Mouse (Mus musculus): Measurements from ENCODE around the gene Cpa4. TPM values are rescaled to one million over a fixed set of nuclear protein-coding genes. Genes with fewer than 3 reads are reported as not detected.
A peak's percentile ranks its signal among the peaks of the same experiment; 100 is the strongest.

The Cpa4 gene
- polyA plus RNA-seq, 1 experiment from 2014 or later: 0.12 TPM

DNA sequence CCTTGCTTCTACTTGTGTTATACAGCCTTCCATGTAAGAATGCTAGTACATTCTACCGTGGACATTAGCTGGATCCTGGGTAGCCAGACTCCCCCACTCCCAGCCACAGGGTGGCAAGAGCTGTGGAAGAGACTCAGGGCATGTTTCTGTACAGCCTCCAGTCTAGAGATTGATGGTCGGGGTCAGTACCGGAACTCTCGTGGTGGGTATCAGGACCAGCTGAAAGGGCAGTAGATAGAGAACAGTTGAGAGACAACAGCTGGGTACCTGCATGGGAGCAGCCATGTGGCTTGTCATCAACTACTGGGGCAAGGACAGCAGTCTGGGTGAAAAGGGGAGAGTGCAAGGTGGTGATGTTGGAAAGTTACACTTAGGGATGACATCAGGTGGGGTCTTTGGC, 36.9 kb downstream of the Cpa4 start:
- H3K4me1 ChIP-seq (ENCODE audit: insufficient read depth, low read length): peaks cover 13% of the 10 kb centered on the region; the same call in 1 of the 2 replicates
- no peaks in the 10 kb centered on the region for H3K9me3 ChIP-seq (ENCODE audit: low read length)
- H3K27ac ChIP-seq (ENCODE audit: low read length): no peak overlapping the region
- H3K9ac ChIP-seq (replicated peaks; ENCODE audit: low read length): no peak overlapping the region
- WGBS: 71% methylated on average over 4 of the region's 4 CpGs
- no peak overlapping the region for H3K4me3 ChIP-seq (ENCODE audit: low read length)
- no peaks in the 10 kb centered on the region for H3K36me3 ChIP-seq (ENCODE audit: insufficient read depth, low read length)
- no peaks in the 10 kb centered on the region for H3K27me3 ChIP-seq (ENCODE audit: insufficient read depth, low read length)
- H3K4me2 ChIP-seq (replicated peaks; ENCODE audit: low read depth, low read length): no peak overlapping the region
- no peak for ATAC-seq (ENCODE audit: low FRiP score, low TSS enrichment)

DNA sequence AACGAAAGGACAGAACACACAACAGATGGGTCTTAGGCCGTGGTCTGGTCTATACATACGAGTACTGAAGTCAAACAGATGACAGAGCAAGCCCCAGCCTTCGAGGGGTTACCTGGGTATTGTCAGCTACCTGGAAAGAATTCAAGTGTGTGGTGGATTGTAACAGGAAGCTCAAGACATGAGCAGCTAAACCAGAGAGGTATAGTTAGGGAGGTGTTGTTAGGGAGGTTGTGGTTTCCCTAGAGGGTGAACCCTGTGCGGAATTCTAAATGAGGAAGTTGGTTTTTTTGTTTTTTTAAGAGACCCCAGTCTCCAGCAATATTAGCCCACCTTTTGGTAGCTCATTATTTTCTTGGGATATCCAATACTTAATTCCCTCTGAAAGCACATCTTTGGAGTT, 37.5 kb downstream of the Cpa4 start:
- no peak overlapping the region for H3K4me2 ChIP-seq (replicated peaks; ENCODE audit: low read depth, low read length)
- WGBS: 58% methylated on average over 5 of the region's 5 CpGs
- H3K4me3 ChIP-seq (ENCODE audit: low read length): no peak overlapping the region
- no peaks in the 10 kb centered on the region for H3K27me3 ChIP-seq (ENCODE audit: insufficient read depth, low read length)
- no peak overlapping the region for H3K9ac ChIP-seq (replicated peaks; ENCODE audit: low read length)
- no peak for ATAC-seq (ENCODE audit: low FRiP score, low TSS enrichment)
- H3K4me1 ChIP-seq (ENCODE audit: insufficient read depth, low read length): peaks cover 8% of the 10 kb centered on the region; the same call in 1 of the 2 replicates
- H3K9me3 ChIP-seq (ENCODE audit: low read length): no peaks in the 10 kb centered on the region
- H3K27ac ChIP-seq (ENCODE audit: low read length): no peak overlapping the region
- no peaks in the 10 kb centered on the region for H3K36me3 ChIP-seq (ENCODE audit: insufficient read depth, low read length)

- Histone ChIP-seq H3K4me2 (replicated peaks; ENCODE audit: low read depth, low read length) (no peak within 1 kb of the TSS), H3K9ac (replicated peaks; ENCODE audit: low read length) (no peak within 1 kb of the TSS), H3K4me1 (ENCODE audit: insufficient read depth, low read length) (peaks cover 9% of the 10 kb centered on the region), H3K9me3 (ENCODE audit: low read length) (no peaks in the 10 kb centered on the region), H3K27me3 (ENCODE audit: insufficient read depth, low read length) (no peaks in the 10 kb centered on the region), H3K4me3 (ENCODE audit: low read length) (no peak within 1 kb of the TSS), H3K36me3 (ENCODE audit: insufficient read depth, low read length) (no peaks in the 10 kb centered on the region), H3K27ac (ENCODE audit: low read length) (no peak within 1 kb of the TSS)
- 94% methylated on average over 7 of the region's 7 CpGs for WGBS
- ATAC-seq (ENCODE audit: low FRiP score, low TSS enrichment): no peak
These were observed 42.5 kb downstream of the Cpa4 start, which contains the start of gene Cpa5 for GRCm38 (mm10) chr6:30610710-30611109. Cpa5 (plus strand) TSS chr6:30611010.

DNA sequence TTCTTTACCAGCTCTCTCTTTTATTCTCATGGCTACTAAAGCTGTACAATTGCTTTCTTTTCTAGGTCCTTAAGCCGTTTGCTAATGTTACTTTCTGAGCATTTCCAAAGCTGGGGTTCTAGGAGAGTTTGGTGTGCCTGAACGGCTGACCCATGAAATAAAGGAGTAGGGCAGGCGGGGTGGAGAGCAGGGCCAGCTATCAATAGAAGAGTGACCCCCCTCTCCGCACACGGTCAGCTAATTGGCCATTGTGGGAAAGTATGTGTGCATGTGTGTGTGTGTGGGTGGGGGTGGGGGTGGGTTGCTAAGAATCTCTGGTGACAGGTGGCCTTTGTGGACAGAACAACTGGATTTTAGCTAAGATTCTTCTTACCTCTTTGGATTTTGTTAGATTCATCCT, 43.0 kb downstream of the Cpa4 start:
- WGBS: 59% methylated on average over 5 of the region's 5 CpGs
- Histone ChIP-seq H3K4me2 (replicated peaks; ENCODE audit: low read depth, low read length) (no peak overlapping the region), H3K4me3 (ENCODE audit: low read length) (no peak overlapping the region), H3K27me3 (ENCODE audit: insufficient read depth, low read length) (no peaks in the 10 kb centered on the region), H3K36me3 (ENCODE audit: insufficient read depth, low read length) (no peaks in the 10 kb centered on the region), H3K9me3 (ENCODE audit: low read length) (no peaks in the 10 kb centered on the region), H3K9ac (replicated peaks; ENCODE audit: low read length) (no peak overlapping the region), H3K4me1 (ENCODE audit: insufficient read depth, low read length) (peaks cover 9% of the 10 kb centered on the region), H3K27ac (ENCODE audit: low read length) (no peak overlapping the region)
- ATAC-seq (ENCODE audit: low FRiP score, low TSS enrichment): no peak

DNA sequence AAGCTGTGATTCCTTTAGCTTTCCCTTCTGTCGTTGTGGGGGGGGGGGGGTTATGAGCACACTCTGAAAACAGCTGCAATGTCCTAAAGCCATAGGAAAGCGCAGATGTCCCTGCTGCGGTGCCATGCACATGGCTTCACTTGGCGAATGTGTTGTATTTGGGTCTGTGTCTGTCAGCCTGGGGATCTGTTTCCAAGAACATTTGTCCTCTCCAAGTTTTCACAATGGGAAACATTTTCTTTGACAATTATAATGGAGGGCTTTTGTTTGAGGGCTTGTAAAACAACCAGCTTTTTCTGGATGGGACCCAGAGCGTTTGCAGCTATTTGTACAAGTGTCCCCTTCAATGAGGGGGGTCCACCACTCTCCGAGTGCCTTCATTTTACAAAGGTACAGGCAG, 46.1 kb downstream of the Cpa4 start:
- Histone ChIP-seq H3K4me3 (ENCODE audit: low read length) (no peak overlapping the region), H3K27ac (ENCODE audit: low read length) (no peak overlapping the region), H3K27me3 (ENCODE audit: insufficient read depth, low read length) (no peaks in the 10 kb centered on the region), H3K9me3 (ENCODE audit: low read length) (no peaks in the 10 kb centered on the region), H3K4me2 (replicated peaks; ENCODE audit: low read depth, low read length) (no peak overlapping the region), H3K36me3 (ENCODE audit: insufficient read depth, low read length) (no peaks in the 10 kb centered on the region), H3K9ac (replicated peaks; ENCODE audit: low read length) (no peak overlapping the region), H3K4me1 (ENCODE audit: insufficient read depth, low read length) (peaks cover 37% of the 10 kb centered on the region)
- WGBS: 81% methylated on average over 6 of the region's 6 CpGs
- ATAC-seq (ENCODE audit: low FRiP score, low TSS enrichment): no peak

- Histone ChIP-seq H3K9ac (replicated peaks; ENCODE audit: low read length) (peak overlapping the region; percentile 27; the same call in 1 of the 2 replicates), H3K4me2 (replicated peaks; ENCODE audit: low read depth, low read length) (no peak overlapping the region), H3K36me3 (ENCODE audit: insufficient read depth, low read length) (no peaks in the 10 kb centered on the region), H3K4me3 (ENCODE audit: low read length) (no peak overlapping the region), H3K27me3 (ENCODE audit: insufficient read depth, low read length) (no peaks in the 10 kb centered on the region), H3K27ac (ENCODE audit: low read length) (0 out of 2 replicates have a peak overlapping the region, but pooled peaks have one; percentile 4), H3K4me1 (ENCODE audit: insufficient read depth, low read length) (peaks cover 37% of the 10 kb centered on the region), H3K9me3 (ENCODE audit: low read length) (no peaks in the 10 kb centered on the region)
- 41% methylated on average over 4 of the region's 4 CpGs for WGBS
- ATAC-seq (ENCODE audit: low FRiP score, low TSS enrichment): no peak
These were observed 47.6 kb downstream of the Cpa4 start for GRCm38 (mm10) chr6:30615741-30616140.

DNA sequence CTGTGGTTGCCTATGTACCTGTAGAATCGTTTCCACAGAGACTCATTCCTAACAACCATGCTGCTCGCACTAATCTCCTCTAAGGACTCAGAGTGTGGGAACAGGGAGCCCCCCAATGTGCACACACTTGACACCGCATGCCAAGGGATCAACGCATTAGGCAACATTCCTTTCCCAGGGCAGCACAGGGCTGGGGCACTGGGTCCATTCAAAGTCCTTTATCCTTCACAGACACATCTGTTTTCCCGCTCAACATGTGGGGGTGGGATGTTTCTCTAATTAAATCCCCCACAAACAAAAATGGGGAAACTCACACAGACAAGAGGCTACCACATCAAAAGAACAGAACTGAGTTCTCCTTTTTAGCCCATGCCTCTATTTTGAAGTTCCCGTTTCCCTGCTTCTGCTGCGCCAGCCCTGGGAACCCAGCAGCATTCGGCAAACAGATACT, 48.3 kb downstream of the Cpa4 start:
- ATAC-seq (ENCODE audit: low FRiP score, low TSS enrichment): no peak
- no peaks in the 10 kb centered on the region for H3K9me3 ChIP-seq (ENCODE audit: low read length)
- no peak overlapping the region for H3K4me3 ChIP-seq (ENCODE audit: low read length)
- peaks cover 37% of the 10 kb centered on the region for H3K4me1 ChIP-seq (ENCODE audit: insufficient read depth, low read length)
- H3K9ac ChIP-seq (replicated peaks; ENCODE audit: low read length): peak overlapping the region; percentile 32
- H3K27ac ChIP-seq (ENCODE audit: low read length): peak overlapping the region; percentile 25
- WGBS: 10% methylated on average over 8 of the region's 8 CpGs
- no peaks in the 10 kb centered on the region for H3K27me3 ChIP-seq (ENCODE audit: insufficient read depth, low read length)
- peak overlapping the region; percentile 52 for H3K4me2 ChIP-seq (replicated peaks; ENCODE audit: low read depth, low read length)
- no peaks in the 10 kb centered on the region for H3K36me3 ChIP-seq (ENCODE audit: insufficient read depth, low read length)

- H3K9ac ChIP-seq (replicated peaks; ENCODE audit: low read length): peak overlapping the region; percentile 60
- H3K4me2 ChIP-seq (replicated peaks; ENCODE audit: low read depth, low read length): peak overlapping the region; percentile 52
- no peaks in the 10 kb centered on the region for H3K36me3 ChIP-seq (ENCODE audit: insufficient read depth, low read length)
- peak overlapping the region; percentile 25 for H3K27ac ChIP-seq (ENCODE audit: low read length)
- no peaks in the 10 kb centered on the region for H3K9me3 ChIP-seq (ENCODE audit: low read length)
- H3K27me3 ChIP-seq (ENCODE audit: insufficient read depth, low read length): no peaks in the 10 kb centered on the region
- ATAC-seq (ENCODE audit: low FRiP score, low TSS enrichment): peak; percentile 66
- peak overlapping the region; percentile 26 for H3K4me3 ChIP-seq (ENCODE audit: low read length)
- WGBS: 10% methylated on average over 12 of the region's 13 CpGs
- H3K4me1 ChIP-seq (ENCODE audit: insufficient read depth, low read length): peaks cover 37% of the 10 kb centered on the region
These were observed 49.1 kb downstream of the Cpa4 start for GRCm38 (mm10) chr6:30617020-30617958.

DNA sequence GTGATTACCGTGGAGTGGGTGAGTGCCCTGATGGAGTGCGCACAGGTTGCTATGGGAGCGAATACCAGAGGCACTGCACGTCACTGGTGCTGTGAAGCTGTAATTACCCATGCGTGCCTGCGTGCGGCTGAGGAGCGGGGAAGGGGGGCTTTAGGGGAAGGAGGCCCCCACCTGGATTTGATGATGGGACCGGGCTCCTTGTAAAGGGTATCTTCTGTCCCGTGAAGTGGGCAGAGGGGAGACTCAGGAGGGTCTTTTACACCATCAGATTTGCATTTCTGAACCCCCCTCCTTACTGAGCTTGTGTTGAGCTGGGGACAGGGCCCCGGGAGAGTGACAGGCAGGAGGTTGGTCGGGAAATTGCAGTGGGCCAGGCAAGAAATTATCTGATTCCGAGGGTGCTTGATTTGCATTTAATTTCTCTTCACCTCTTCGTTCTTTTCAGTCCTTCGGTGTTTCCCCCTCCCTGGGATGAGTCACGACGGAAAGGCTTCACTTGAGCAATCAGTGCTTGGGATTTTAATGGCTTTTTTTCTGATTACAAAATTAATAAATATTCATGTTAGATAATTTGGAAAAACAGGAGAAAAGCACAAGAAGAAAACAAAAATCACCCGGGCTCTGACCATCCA, 49.9 kb downstream of the Cpa4 start:
- peak overlapping the region; percentile 52 for H3K4me2 ChIP-seq (replicated peaks; ENCODE audit: low read depth, low read length)
- 15% methylated on average over 18 of the region's 18 CpGs for WGBS
- no peaks in the 10 kb centered on the region for H3K27me3 ChIP-seq (ENCODE audit: insufficient read depth, low read length)
- peak overlapping the region; percentile 26 for H3K4me3 ChIP-seq (ENCODE audit: low read length)
- peak; percentile 72 for ATAC-seq (ENCODE audit: low FRiP score, low TSS enrichment)
- peak overlapping the region; percentile 69 for H3K27ac ChIP-seq (ENCODE audit: low read length)
- peaks cover 37% of the 10 kb centered on the region for H3K4me1 ChIP-seq (ENCODE audit: insufficient read depth, low read length)
- H3K9me3 ChIP-seq (ENCODE audit: low read length): no peaks in the 10 kb centered on the region
- H3K9ac ChIP-seq (replicated peaks; ENCODE audit: low read length): peak overlapping the region; percentile 60
- H3K36me3 ChIP-seq (ENCODE audit: insufficient read depth, low read length): no peaks in the 10 kb centered on the region

Data from kidney, embryonic 16.5 days (tissue).